Mouse (Mus musculus) hindbrain, embryonic 16.5 days (tissue): ENCODE results near the gene Fbxw24. TPM values are rescaled to one million over a fixed set of nuclear protein-coding genes. Genes with fewer than 3 reads are reported as not detected.

Experiments
- polyA plus RNA-seq: library from polyadenylated mRNA; unstranded; fragments of >200 nt; fragmentation: Nextera tagmentation; extraction: Ambion mirVana; gene quantifications from 2 replicates; pipeline ENCODE4 v1.2.1, GENCODE M21; 2015

Gene Fbxw24
- polyA plus RNA-seq, 1 experiment from 2014 or later, result not detected

Other genes with a start within 250 kb of the Fbxw24 start
- gene Fbxw22, start 221.8 kb downstream of the Fbxw24 start, polyA plus RNA-seq, result not detected in 2 replicates
- not detected in 2 replicates for gene Fbxw16, start 176.9 kb downstream of the Fbxw24 start, polyA plus RNA-seq
- not detected in 2 replicates for gene Fbxw19, start 130.2 kb downstream of the Fbxw24 start, polyA plus RNA-seq
- gene Fbxw15, start 57.8 kb downstream of the Fbxw24 start, polyA plus RNA-seq, result not detected in 2 replicates
- not detected in 2 replicates for gene Fbxw25, start 38.6 kb upstream of the Fbxw24 start, polyA plus RNA-seq
- 0.30 TPM in 1 of 2 replicates, not detected in the other for gene Fbxw18, start 76.6 kb upstream of the Fbxw24 start, polyA plus RNA-seq
- not detected in 2 replicates for gene Fbxw26, start 120.0 kb upstream of the Fbxw24 start, polyA plus RNA-seq
- 0.26 TPM in 1 of 2 replicates, not detected in the other for gene Fbxw27, start 164.6 kb upstream of the Fbxw24 start, polyA plus RNA-seq
- gene Spink8, start 186.2 kb upstream of the Fbxw24 start, polyA plus RNA-seq, result not detected in 2 replicates
- gene Nme6, start 206.7 kb upstream of the Fbxw24 start, polyA plus RNA-seq, result 69.4 and 77.5 TPM in 2 replicates
- 0.44 and 0.64 TPM in 2 replicates for gene Camp, start 223.6 kb upstream of the Fbxw24 start, polyA plus RNA-seq
- gene Cdc25a, start 249.5 kb upstream of the Fbxw24 start, polyA plus RNA-seq, result 9.1 and 11.0 TPM in 2 replicates